Mouse (Mus musculus) left cerebral cortex, postnatal 25 days (tissue): ENCODE results near the gene Depdc1b. TPM values are rescaled to one million over a fixed set of nuclear protein-coding genes. Genes with fewer than 3 reads are reported as not detected.

Experiments
- DNase-seq, 2 experiments: peaks; one replicate each; pipeline ENCODE4 v3.0.0; 2022; ENCODE audit warnings: low spot score in 2 of 2, mixed read lengths in 1 of 2
- intact Hi-C: fragments of 180-260 bp; cut with DNase I; formaldehyde crosslinking; loops from one replicate; pipeline ENCODE4 v1.15.1; 2025
- total RNA-seq, 2 experiments: library from RNA; stranded (reverse); gene quantifications; 2 replicates each; pipeline ENCODE4 v1.2.3; 2021

Depdc1b gene
- total RNA-seq, 2 experiments from 2014 or later = 0.37 to 1.1 TPM

DNA sequence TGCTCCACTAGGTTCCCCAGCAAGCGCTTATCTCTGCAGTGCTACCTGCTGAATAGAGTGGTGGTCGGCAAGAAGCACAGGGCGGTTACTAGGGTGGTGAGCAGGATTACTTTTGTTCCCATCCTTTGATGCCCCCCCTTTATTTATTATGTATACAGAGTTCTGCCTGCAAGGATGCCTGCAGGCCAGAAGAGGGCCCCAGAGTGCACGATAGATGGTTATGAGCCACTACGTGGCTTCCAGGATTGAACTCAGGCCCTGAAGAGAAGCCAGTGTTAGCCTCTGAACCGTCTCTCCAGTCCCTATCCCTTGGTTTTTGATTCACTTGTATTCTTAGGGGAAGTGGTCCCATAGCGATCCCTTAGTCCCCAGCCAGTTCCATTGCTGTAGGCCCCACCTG, 25.5 kb downstream of the Depdc1b start:
- intact Hi-C loops = no loop called here
- DNase-seq = no peak

- intact Hi-C loops = no loop called here
- DNase-seq = no peak
These were observed 29.6 kb downstream of the Depdc1b start for GRCm38 (mm10) chr13:108345756-108346155.

GRCm38 (mm10) chr13:108347016-108347415, 30.9 kb downstream of the Depdc1b start:
- intact Hi-C loops = no loop called here
- peak; percentile 27 to 55 for DNase-seq

DNA sequence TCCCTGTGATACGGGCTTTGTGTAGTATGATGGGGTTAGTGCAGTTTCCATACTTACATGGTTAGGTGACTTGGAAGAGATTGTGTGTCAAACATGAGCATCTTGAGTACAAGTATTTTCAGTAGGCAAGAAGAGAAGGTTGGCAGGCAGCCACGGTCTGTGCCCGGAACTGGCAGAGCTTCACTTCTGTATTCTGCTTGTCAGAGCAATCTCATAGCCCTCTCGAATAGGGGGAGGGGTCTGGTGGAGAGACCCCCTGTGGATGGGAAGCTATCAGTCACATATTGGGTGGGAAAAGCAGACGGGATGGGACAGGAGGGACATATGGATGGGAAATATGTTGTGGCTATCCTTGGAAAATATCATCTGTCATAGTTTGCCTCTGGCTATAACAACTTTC, 33.5 kb downstream of the Depdc1b start:
- DNase-seq = peak; percentile 24 to 46
- intact Hi-C loops = no loop called here

- intact Hi-C loops = no loop called here
- no peak for DNase-seq
These were observed 37.6 kb downstream of the Depdc1b start for GRCm38 (mm10) chr13:108353781-108354180.

DNA sequence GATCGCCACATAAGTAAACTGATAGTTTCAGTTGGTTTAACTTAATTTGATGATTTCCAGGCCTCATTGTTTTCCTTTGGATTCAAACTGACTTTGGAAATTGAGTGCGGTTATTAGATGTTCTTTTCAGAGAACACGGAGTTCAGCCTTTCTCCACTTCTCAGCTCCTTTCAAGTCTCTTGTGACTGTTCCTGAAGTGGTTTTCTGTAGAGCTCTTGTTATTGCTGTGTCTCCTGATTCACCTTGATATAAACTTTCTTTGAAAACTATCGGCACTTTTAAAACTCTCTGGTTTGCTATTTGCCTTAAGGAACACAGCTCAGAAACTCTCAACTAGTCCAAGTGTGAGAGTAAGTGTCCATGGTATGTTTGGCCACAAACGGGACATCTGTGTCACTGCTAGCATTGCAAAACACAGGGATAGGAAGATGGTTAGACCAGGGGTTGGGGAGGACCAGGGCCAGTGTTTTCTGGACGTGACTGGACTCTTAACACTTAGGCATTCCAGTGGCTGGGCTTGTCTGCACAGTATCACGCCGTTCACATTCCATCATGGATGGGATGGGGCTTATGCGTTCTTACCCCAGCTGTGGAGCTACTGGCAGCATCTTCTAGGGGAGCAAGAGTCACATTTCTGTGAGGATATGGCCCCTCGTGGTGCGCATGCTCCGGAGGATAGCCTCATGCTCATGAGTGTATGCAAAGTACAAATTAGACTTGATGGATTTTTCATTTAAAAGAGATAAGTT, 38.8 kb downstream of the Depdc1b start:
- intact Hi-C loops = no loop called here
- no peak for DNase-seq

GRCm38 (mm10) chr13:108357362-108357761, 41.2 kb downstream of the Depdc1b start:
- DNase-seq = no peak
- intact Hi-C loops = no loop called here

- intact Hi-C loops = no loop called here
- DNase-seq = no peak
These were observed 42.1 kb downstream of the Depdc1b start for GRCm38 (mm10) chr13:108358228-108358627.

DNA sequence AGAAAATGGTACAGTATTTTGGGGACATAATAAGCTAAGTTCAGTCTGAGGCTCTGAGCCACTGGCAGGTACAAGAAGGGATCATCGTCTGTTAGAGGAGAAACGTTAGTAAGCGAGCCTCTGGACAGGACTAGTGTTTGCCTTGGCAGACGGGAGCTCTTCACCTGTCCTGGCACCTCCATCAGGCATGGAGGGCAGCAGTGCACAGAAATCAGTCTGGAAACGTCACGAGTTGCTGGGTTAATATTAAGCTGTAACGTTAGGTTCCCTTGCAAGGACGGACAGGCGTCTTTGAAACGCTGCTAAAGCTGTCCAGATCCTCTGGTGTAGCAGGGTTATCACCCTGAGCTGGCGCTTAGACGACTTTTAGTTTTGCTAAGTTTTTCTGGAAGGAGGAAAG, 51.4 kb downstream of the Depdc1b start:
- no peak for DNase-seq
- intact Hi-C loops = no loop called here

DNA sequence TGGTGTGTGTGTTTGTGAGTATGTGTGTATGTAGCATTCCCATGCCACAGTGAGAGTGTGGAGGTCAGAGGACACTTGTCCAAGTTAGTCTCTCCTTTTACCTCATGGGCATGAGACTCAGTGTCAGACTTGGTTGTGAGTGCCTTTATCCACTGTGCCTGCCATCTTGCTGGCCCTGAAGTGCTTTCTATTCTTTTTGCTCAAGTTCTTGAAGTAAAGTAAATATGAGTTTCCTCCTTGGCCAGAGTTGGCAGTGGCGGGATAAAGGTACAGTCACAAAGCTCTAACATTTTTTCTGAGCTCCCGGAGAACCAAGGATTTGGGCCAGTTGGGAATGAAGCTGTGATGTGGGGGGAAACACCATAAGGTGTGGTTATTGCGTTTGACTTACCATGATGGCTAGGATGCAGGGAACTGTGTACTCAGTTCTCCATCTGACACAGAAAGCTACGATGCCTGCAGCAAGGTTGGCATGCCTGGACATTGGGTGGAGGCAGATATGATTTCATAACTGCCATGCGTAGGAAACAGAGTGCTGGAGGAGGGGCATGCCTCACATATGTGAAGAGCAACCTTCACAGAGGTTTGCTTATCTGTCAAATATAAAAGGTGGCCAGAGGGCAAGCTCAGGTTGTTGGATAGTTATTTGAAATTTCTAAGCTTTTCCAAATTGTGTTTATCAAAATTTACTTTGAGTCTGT, 54.3 kb downstream of the Depdc1b start:
- no peak for DNase-seq
- intact Hi-C loops = no loop called here

DNA sequence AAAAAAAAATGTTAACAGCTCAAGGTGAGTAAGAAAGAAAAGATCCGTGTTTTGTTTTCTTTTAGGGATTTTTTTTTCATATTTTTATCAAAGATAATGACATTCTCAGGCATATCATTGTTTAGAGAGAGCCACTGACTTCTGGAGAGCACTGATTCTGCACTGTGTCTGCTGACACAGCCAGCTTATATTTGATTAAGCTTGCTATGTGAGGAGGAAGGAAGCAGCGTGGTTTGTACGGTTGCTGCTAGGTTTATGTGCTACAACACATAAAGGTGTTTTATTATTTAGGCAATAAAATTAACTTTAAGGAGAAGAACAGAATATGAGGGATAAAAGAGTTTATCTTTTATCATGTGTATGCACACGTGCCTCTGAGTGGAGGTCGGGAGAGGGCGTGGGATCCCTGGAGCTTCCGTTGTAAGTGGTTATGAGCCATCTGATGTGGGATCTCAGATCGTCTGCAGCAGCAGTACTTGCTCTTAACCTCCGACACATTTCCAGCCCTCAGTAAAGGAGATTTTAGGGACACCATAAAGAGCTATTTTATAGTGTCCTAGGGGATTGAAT, 55.3 kb downstream of the Depdc1b start:
- intact Hi-C loops = no loop called here
- no peak for DNase-seq

- DNase-seq = peak in 1 of 2 experiments; percentile 53
- intact Hi-C loops = no loop called here
These were observed 57.1 kb downstream of the Depdc1b start for GRCm38 (mm10) chr13:108373231-108373630.

DNA sequence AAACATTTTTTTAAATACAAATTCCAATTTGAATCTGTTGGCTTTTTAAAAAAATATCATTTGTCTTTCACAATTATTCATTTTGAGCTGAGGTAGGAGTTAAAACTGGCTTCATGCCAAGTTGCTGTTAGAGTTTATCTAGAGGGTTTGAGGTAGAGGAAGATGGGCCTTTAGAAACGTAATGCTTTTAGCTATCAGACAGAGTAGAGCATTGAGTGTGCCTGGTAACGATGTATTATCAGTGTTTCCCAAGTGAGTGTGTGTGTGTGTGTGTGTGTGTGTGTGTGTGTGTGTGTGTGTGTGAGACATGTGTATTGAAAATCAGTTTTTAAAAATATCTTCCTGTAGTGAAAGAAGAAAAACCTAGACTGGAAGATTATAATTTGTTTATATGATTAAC, 60.5 kb downstream of the Depdc1b start:
- no peak for DNase-seq
- intact Hi-C loops = no loop called here

GRCm38 (mm10) chr13:108381161-108381560, 65.0 kb downstream of the Depdc1b start:
- intact Hi-C loops = loop anchor here (10.0 kb wide), 1 partner anchor 834 kb away; no protein-coding TSS in a partner anchor
- no peak for DNase-seq

DNA sequence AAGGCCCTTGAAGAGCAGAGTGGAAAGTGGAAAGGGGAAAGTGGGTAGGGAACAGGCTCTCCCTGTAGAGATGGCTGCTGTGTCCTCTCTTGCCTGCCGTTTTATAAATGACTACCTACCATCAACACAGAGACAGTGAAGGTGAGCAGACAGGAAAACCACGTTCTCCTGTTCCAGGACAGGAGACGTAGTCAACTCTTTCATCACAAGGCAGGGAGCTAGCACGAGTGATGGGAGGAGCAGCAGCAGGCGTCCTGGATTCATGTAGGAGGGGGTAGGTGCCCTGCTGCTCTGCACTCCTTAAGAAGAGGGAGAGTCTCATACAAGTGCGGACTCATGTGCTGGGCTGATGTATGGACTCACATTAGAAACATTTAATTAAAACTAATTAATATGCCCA, 66.9 kb downstream of the Depdc1b start:
- intact Hi-C loops = loop anchor here (10.0 kb wide), 1 partner anchor 832 kb away; no protein-coding TSS in a partner anchor

DNA sequence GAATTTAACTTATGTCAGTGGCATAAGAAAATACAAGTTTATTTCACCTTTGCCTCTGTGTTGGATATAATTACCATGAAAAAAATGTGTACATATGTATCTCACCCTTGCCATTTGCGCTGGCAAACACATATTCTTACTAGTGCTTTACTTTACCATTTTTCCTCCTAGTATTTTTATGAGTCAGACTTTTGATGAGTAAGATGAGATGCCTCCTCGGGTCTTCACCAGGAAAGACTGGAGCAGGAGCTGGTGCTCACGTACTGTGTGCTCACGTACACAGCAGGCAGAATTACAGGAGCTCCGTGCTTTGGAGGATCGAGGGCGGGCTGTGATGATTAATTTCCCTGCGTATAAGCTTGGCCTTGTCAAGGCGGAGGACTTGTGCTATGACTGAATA, 69.9 kb downstream of the Depdc1b start:
- DNase-seq = peak in 1 of 2 experiments; percentile 42
- intact Hi-C loops = loop anchor here (10.0 kb wide), 1 partner anchor 829 kb away; no protein-coding TSS in a partner anchor

More for the DNA sequence above, 66.9 kb downstream of the Depdc1b start:
- DNase-seq = no peak

DNA sequence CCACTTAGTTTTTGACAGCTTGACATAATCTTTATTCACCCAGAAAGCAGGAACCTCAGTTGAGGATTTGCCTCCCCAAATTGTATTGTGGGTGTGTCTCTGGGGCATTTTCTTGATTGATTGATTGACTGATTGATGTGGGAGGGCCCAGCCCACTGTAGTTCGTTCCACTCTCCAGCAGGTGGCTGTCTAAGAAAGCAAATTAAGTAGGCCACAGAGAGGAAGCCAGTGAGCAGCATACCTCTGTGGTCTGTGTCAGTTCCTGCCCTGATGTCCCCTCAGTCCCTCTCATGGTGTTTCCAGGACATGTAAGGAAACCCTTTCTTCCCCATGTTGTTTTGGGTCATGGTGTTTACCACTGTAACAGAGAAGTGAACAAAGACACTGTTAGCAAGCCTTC, 74.4 kb downstream of the Depdc1b start:
- intact Hi-C loops = no loop called here
- peak; percentile 47 to 56 for DNase-seq

- DNase-seq = no peak
- intact Hi-C loops = no loop called here
These were observed 87.1 kb downstream of the Depdc1b start for GRCm38 (mm10) chr13:108403197-108403596.

DNA sequence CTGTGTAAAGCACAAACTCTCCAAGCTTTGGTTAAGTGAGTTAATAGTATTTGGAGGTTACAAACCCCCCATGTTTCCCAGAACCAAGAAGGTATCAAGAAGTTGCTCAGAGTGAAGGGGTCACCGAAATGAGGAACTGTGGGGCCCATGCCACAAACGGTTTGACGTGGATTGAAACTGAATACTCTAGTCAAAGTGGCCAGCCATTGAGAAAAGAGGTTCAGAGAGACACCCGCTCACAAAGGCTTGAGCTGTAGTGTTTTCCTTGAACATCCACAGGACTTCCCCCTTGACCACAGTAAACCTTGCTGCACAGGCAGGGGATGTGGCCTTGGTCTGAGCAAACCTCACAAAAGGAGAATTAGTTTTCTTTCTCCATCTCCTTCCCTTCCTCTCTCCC, 88.2 kb downstream of the Depdc1b start:
- no peak for DNase-seq
- intact Hi-C loops = no loop called here

DNA sequence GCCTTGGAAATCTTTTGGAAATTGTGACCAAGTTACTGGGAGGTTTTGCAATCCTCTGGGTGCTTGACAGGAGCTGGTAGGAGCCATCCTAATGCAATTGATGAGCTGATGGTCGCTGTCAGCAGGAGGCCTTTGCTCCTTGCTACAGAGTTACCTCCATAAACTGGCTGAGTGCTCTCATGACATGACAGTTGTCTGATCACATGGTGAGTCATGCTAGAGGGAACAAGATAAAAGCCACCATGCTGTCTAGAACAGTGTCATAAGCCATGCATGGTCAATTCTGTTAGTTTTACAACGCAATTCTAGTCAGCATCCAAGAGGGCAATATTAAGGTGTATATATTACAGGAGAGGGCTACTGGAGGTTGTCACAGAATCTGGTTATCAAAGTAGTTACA, 99.3 kb downstream of the Depdc1b start:
- DNase-seq = no peak
- intact Hi-C loops = no loop called here
